Mouse (Mus musculus): ENCODE data around the gene Fam221a. TPM values are rescaled to one million over a fixed set of nuclear protein-coding genes. Genes with fewer than 3 reads are reported as not detected.
"Not testable (repeated sequence)": the region's sequence is repeated elsewhere in the genome, so short reads cannot be mapped to it uniquely, and the experiment has no call there.

The Fam221a gene
- total RNA-seq, 1 experiment from 2014 or later = 4.2 TPM

DNA sequence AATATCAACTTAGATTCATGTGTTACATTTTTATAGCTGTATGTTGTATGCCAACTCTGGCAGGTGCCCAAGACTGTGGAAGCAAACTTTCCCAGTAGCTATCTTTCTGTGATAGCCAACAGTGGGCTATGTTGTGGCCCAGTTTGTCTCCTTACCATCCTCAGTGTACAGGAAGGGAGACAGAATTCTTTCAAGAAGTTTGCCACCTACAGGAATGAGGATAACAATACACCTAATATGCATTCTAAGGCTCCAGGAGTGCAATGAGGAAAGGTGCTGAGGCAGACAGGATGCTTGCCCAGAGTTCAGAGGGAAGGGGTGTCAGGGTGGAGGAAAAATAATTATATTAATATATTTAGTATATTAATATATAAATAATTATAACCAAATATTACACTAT is 7.1 kb upstream of the Fam221a start:
- ATAC-seq (replicated peaks in 1 of 2; ENCODE audit: insufficient read depth in 1 of 2, low FRiP score in 2 of 2, low TSS enrichment in 1 of 2, low read depth in 1 of 2, poor library complexity in 2 of 2, severe bottlenecking in 2 of 2) = peak in 1 of 2 experiments; percentile 48; a peak in 1 of 4 replicates

GRCm38 (mm10) chr6:49368212-49368611 is 673 bp downstream of the Fam221a start:
- no peak for ATAC-seq (replicated peaks in 1 of 2; ENCODE audit: insufficient read depth in 1 of 2, low FRiP score in 2 of 2, low TSS enrichment in 1 of 2, low read depth in 1 of 2, poor library complexity in 2 of 2, severe bottlenecking in 2 of 2)

- ATAC-seq (replicated peaks in 1 of 2; ENCODE audit: insufficient read depth in 1 of 2, low FRiP score in 2 of 2, low TSS enrichment in 1 of 2, low read depth in 1 of 2, poor library complexity in 2 of 2, severe bottlenecking in 2 of 2) = no peak
These were observed 5.2 kb downstream of the Fam221a start for GRCm38 (mm10) chr6:49372705-49373104.

DNA sequence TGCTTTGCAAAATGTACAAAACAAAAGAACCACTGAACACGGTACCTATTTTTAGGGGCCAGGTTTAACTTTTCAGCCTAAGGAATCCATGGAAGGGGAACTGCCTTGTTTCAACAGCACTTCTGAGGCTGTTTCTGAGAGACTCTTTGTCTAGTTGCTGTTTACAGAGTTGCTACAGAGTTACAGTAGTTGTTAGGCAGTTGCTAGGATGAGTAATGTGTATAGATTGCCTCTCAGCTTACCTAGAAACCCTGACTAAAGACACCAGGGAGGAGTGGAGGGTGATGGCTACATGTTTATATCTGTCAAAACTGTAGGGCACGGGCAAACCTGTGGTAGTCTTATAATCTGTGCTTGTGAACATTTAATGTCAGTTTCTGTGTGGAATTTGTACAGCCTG is 6.4 kb downstream of the Fam221a start:
- ATAC-seq (replicated peaks in 1 of 2; ENCODE audit: insufficient read depth in 1 of 2, low FRiP score in 2 of 2, low TSS enrichment in 1 of 2, low read depth in 1 of 2, poor library complexity in 2 of 2, severe bottlenecking in 2 of 2) = no peak

DNA sequence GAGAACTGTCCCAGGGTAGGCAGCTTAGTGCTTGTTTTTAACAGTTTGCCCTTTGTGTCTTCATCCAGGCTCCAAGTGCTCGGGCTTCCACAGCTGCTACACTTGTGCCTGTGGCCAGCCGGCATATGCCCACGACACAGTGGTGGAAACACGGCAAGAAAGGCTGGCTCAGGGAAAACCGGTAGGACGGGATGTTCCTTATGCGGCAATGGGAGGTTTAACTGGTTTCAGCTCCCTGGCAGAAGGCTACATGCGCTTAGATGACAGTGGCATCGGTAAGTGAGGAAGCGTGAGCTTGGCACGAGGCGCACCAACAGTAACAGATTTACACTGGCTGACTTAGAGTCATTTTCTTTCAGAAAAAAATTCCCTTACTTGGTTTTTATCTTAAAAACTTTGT is 10.8 kb downstream of the Fam221a start:
- ATAC-seq (replicated peaks in 1 of 2; ENCODE audit: insufficient read depth in 1 of 2, low FRiP score in 2 of 2, low TSS enrichment in 1 of 2, low read depth in 1 of 2, poor library complexity in 2 of 2, severe bottlenecking in 2 of 2) = no peak

GRCm38 (mm10) chr6:49394276-49394675 is 26.7 kb downstream of the Fam221a start:
- no peak for ATAC-seq (replicated peaks in 1 of 2; ENCODE audit: insufficient read depth in 1 of 2, low FRiP score in 2 of 2, low TSS enrichment in 1 of 2, low read depth in 1 of 2, poor library complexity in 2 of 2, severe bottlenecking in 2 of 2)

DNA sequence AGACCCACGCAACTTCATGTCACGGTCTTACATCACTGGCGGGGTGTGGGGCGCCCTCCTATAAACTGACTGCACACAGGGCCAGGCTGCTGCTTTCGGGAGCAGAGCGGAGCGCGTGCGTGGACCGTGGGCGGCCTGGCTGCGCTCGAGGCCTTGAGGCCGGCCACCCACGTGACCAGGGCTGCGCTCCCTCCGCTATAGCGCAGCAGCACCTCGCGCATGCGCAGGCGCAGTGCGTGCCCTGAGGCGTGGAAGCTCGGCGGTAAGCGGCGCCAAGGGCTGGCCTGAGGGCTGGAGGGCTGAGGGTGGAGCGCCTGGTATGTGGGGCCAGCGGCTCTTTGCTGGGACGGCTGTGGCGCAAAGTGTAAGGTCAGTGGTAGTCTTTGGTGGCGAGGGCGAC is 27.8 kb downstream of the Fam221a start, which contains the start of gene Stk31:
Gene Stk31 (plus strand): TSS at position 289 of the 400 bp plus-strand sequence.
- no peak for ATAC-seq (replicated peaks in 1 of 2; ENCODE audit: insufficient read depth in 1 of 2, low FRiP score in 2 of 2, low TSS enrichment in 1 of 2, low read depth in 1 of 2, poor library complexity in 2 of 2, severe bottlenecking in 2 of 2)

GRCm38 (mm10) chr6:49397466-49397865 is 29.9 kb downstream of the Fam221a start:
- ATAC-seq (replicated peaks in 1 of 2; ENCODE audit: insufficient read depth in 1 of 2, low FRiP score in 2 of 2, low TSS enrichment in 1 of 2, low read depth in 1 of 2, poor library complexity in 2 of 2, severe bottlenecking in 2 of 2) = no peak

DNA sequence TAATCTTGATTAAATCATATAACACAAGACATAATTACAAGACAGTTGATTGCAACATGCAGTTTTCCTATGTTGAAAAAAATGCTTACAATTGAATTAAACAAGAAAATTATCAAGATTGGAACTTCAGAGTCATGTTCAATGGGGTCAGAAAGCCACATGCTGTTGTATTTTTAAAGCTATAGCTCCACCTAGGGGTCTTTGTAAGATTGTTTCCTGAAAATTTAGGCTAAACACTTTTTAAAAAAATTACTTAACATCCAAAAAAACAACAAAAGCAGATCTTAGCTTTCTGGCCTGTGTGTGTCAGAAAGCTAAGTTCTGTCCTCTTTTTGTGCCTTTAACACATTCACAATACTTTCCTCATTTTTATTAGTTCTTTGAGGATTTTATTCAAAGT is 30.8 kb downstream of the Fam221a start:
- no peak for ATAC-seq (replicated peaks in 1 of 2; ENCODE audit: insufficient read depth in 1 of 2, low FRiP score in 2 of 2, low TSS enrichment in 1 of 2, low read depth in 1 of 2, poor library complexity in 2 of 2, severe bottlenecking in 2 of 2)

- ATAC-seq (replicated peaks in 1 of 2; ENCODE audit: insufficient read depth in 1 of 2, low FRiP score in 2 of 2, low TSS enrichment in 1 of 2, low read depth in 1 of 2, poor library complexity in 2 of 2, severe bottlenecking in 2 of 2) = no peak
These were observed 43.3 kb downstream of the Fam221a start for GRCm38 (mm10) chr6:49410830-49411229.

DNA sequence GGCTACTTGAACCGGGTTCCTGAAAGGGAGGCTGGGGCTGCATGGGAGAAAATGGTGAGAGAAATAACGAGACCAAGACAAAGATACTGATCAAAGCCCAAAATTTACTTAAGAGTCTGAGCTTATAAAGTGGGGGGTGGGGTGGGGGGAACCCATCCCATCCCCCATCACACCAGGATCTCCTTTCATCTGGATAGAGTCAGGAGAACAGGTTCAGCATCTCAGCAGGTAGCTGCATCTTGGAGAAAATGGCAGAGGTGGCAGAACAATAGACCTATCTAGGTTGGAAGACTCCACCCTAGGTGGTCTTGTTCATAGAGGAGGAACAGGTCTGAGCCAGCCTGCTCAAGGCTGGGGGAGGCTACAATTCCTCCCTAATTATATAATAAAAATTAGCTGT is 45.4 kb downstream of the Fam221a start:
- not testable (repeated sequence) for ATAC-seq (replicated peaks in 1 of 2; ENCODE audit: insufficient read depth in 1 of 2, low FRiP score in 2 of 2, low TSS enrichment in 1 of 2, low read depth in 1 of 2, poor library complexity in 2 of 2, severe bottlenecking in 2 of 2)

- no peak for ATAC-seq (replicated peaks in 1 of 2; ENCODE audit: insufficient read depth in 1 of 2, low FRiP score in 2 of 2, low TSS enrichment in 1 of 2, low read depth in 1 of 2, poor library complexity in 2 of 2, severe bottlenecking in 2 of 2)
These were observed 48.4 kb downstream of the Fam221a start for GRCm38 (mm10) chr6:49415971-49416370.

DNA sequence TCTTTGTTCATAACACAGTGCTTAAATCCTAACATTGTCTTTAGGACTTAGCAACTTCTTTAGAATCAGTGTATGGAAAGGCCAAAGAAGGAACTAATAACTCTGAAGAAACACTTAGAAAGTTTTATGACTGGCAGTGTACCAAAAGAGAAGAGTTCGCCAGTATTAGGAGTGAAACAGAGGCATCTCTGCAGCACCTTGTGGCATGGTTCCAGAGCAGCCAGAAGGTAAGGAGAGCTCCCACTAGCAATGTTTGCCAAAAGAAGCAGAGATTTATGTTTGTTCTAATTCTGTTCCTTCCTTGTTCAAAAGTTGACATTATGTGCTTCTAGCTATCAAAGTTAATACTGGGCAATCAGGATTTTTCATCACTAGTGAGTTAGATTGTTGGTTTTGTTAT is 69.8 kb downstream of the Fam221a start:
- ATAC-seq (replicated peaks in 1 of 2; ENCODE audit: insufficient read depth in 1 of 2, low FRiP score in 2 of 2, low TSS enrichment in 1 of 2, low read depth in 1 of 2, poor library complexity in 2 of 2, severe bottlenecking in 2 of 2) = no peak

Other genes with a start within 250 kb of the Fam221a start
- gene Igf2bp3, start 152.8 kb upstream of the Fam221a start, total RNA-seq (2017) = 0.06 and 0.25 TPM in 2 replicates
- 204 and 234 TPM in 2 replicates for gene Tra2a, start 103.7 kb upstream of the Fam221a start, total RNA-seq (2017)
- 5.6 and 7.6 TPM in 2 replicates for gene Ccdc126, start 48.5 kb upstream of the Fam221a start, total RNA-seq (2017)
- gene Stk31, start 27.9 kb downstream of the Fam221a start, total RNA-seq (2017) = not detected in 2 replicates